Mouse (Mus musculus): ENCODE data around the gene Psma6. TPM values are rescaled to one million over a fixed set of nuclear protein-coding genes. Genes with fewer than 3 reads are reported as not detected.
A peak's percentile ranks its signal among the peaks of the same experiment; 100 is the strongest.

Psma6 gene
- polyA plus RNA-seq, 1 experiment: 20.1 TPM

- TF ChIP-seq POLR2A (IDR thresholded peaks at IDR 0.05; ENCODE audit: low read depth, low read length): no peak
- no peak for TF ChIP-seq CTCF (IDR thresholded peaks at IDR 0.05; ENCODE audit: extremely low read depth, insufficient read depth, insufficient read length, insufficient replicate concordance)
- Histone ChIP-seq H3K36me3 (ENCODE audit: control insufficient read depth, insufficient read depth, low read length) (no peaks in the 10 kb centered on the region), H3K4me3 (ENCODE audit: extremely low read depth, insufficient read depth, insufficient read length) (no peak overlapping the region), H3K27ac (ENCODE audit: insufficient read depth, low read length) (no peak overlapping the region), H3K27me3 (ENCODE audit: control insufficient read depth, insufficient read depth, low read length) (no peaks in the 10 kb centered on the region), H3K4me1 (ENCODE audit: control insufficient read depth, insufficient read depth, insufficient read length) (peaks cover 15% of the 10 kb centered on the region; the same call in 1 of the 2 replicates)
- WGBS: 67% methylated on average over 4 of the region's 4 CpGs
- DNase-seq (ENCODE audit: low read depth in 1 of 2, low spot score in 2 of 2): no peak
These were observed 76.9 kb downstream of the Psma6 start for GRCm38 (mm10) chr12:55460900-55461299.

- Histone ChIP-seq H3K4me1 (ENCODE audit: control insufficient read depth, insufficient read depth, insufficient read length) (peaks cover 22% of the 10 kb centered on the region; the same call in 1 of the 2 replicates), H3K27me3 (ENCODE audit: control insufficient read depth, insufficient read depth, low read length) (no peaks in the 10 kb centered on the region), H3K36me3 (ENCODE audit: control insufficient read depth, insufficient read depth, low read length) (no peaks in the 10 kb centered on the region), H3K27ac (ENCODE audit: insufficient read depth, low read length) (no peak overlapping the region), H3K4me3 (ENCODE audit: extremely low read depth, insufficient read depth, insufficient read length) (no peak overlapping the region)
- 84% methylated on average over 6 of the region's 6 CpGs for WGBS
- DNase-seq (ENCODE audit: low read depth in 1 of 2, low spot score in 2 of 2): no peak
- TF ChIP-seq POLR2A (IDR thresholded peaks at IDR 0.05; ENCODE audit: low read depth, low read length) (no peak), CTCF (IDR thresholded peaks at IDR 0.05; ENCODE audit: extremely low read depth, insufficient read depth, insufficient read length, insufficient replicate concordance) (no peak)
These were observed 77.7 kb downstream of the Psma6 start for GRCm38 (mm10) chr12:55461767-55462166.

DNA sequence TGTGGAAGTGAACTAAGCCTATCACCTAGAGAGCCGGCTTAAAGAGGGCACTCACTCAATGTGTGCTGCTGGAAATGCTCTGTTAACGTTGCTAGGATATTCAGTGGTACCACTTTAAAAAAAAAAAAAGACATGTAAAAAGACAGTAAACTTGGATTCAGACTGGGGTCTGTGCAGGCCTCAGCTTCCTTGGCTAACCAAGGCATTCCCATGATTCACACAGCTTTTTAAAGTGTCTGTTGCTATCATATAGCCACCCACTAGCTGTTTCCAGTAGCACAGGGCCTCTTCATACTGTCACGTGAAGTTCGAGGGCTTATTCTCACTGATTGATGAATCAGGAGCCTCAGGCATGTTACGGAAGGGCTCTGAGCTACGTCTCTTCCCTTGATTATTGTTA, 78.4 kb downstream of the Psma6 start:
- no peaks in the 10 kb centered on the region for H3K36me3 ChIP-seq (ENCODE audit: control insufficient read depth, insufficient read depth, low read length)
- TF ChIP-seq CTCF (IDR thresholded peaks at IDR 0.05; ENCODE audit: extremely low read depth, insufficient read depth, insufficient read length, insufficient replicate concordance) (no peak), POLR2A (IDR thresholded peaks at IDR 0.05; ENCODE audit: low read depth, low read length) (no peak)
- no peak overlapping the region for H3K4me3 ChIP-seq (ENCODE audit: extremely low read depth, insufficient read depth, insufficient read length)
- no peaks in the 10 kb centered on the region for H3K27me3 ChIP-seq (ENCODE audit: control insufficient read depth, insufficient read depth, low read length)
- H3K27ac ChIP-seq (ENCODE audit: insufficient read depth, low read length): no peak overlapping the region
- H3K4me1 ChIP-seq (ENCODE audit: control insufficient read depth, insufficient read depth, insufficient read length): peaks cover 23% of the 10 kb centered on the region; the same call in 1 of the 2 replicates
- 87% methylated on average over 6 of the region's 6 CpGs for WGBS
- no peak for DNase-seq (ENCODE audit: low read depth in 1 of 2, low spot score in 2 of 2)

- H3K27me3 ChIP-seq (ENCODE audit: control insufficient read depth, insufficient read depth, low read length): no peaks in the 10 kb centered on the region
- DNase-seq (ENCODE audit: low read depth in 1 of 2, low spot score in 2 of 2): no peak
- peaks cover 28% of the 10 kb centered on the region; the same call in 1 of the 2 replicates for H3K4me1 ChIP-seq (ENCODE audit: control insufficient read depth, insufficient read depth, insufficient read length)
- no peak overlapping the region for H3K4me3 ChIP-seq (ENCODE audit: extremely low read depth, insufficient read depth, insufficient read length)
- H3K27ac ChIP-seq (ENCODE audit: insufficient read depth, low read length): no peak overlapping the region
- H3K36me3 ChIP-seq (ENCODE audit: control insufficient read depth, insufficient read depth, low read length): no peaks in the 10 kb centered on the region
- 86% methylated on average over 5 of the region's 5 CpGs for WGBS
- TF ChIP-seq CTCF (IDR thresholded peaks at IDR 0.05; ENCODE audit: extremely low read depth, insufficient read depth, insufficient read length, insufficient replicate concordance) (no peak), POLR2A (IDR thresholded peaks at IDR 0.05; ENCODE audit: low read depth, low read length) (no peak)
These were observed 79.1 kb downstream of the Psma6 start for GRCm38 (mm10) chr12:55463087-55463486.

DNA sequence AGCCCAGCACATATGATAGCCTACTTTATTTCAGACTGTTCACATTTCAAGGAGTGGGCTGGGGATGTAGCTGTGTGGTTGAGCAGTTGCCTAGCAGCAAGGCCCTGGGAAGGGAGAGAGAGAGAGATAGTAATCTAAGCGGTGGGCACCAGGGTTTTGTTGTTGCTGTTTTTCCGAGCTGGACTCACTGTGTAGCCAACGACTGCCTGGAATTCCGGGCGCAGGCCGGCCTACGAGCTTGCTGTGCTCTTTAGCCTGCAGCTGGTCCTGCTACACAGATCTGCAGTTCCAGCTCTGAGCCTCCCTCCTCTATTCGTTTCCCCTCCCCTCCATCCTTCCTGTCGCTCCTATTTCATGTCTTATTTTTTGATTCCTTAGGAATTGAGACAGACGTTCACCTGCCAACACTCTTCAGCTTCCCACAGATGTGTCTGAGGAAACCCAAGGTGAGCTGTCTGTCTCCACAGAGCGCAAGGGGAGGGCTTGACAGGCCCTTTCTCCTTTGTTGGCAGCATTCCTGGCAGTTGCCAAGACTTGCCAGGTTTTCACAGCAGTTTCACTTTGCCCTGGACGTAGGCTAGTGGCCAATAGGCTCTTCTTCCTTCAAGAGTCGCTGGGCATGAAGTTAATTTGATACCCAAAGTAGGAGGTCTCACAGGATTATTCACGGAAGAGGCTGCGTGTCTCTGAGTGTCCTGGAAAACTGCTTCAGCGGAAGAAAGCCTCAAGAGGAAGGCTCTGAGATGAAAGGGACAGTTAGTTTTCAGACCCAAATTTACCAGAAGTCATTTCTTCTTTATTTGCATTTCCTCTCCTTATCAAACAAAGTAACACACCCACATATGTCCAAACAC, 80.2 kb downstream of the Psma6 start:
- H3K27ac ChIP-seq (ENCODE audit: insufficient read depth, low read length): peak overlapping the region; percentile 72; the same call in 1 of the 2 replicates
- no peak for DNase-seq (ENCODE audit: low read depth in 1 of 2, low spot score in 2 of 2)
- 55% methylated on average over 16 of the region's 16 CpGs for WGBS
- TF ChIP-seq CTCF (IDR thresholded peaks at IDR 0.05; ENCODE audit: extremely low read depth, insufficient read depth, insufficient read length, insufficient replicate concordance) (no peak), POLR2A (IDR thresholded peaks at IDR 0.05; ENCODE audit: low read depth, low read length) (no peak)
- no peaks in the 10 kb centered on the region for H3K27me3 ChIP-seq (ENCODE audit: control insufficient read depth, insufficient read depth, low read length)
- H3K36me3 ChIP-seq (ENCODE audit: control insufficient read depth, insufficient read depth, low read length): no peaks in the 10 kb centered on the region
- peaks cover 28% of the 10 kb centered on the region; the same call in 1 of the 2 replicates for H3K4me1 ChIP-seq (ENCODE audit: control insufficient read depth, insufficient read depth, insufficient read length)
- H3K4me3 ChIP-seq (ENCODE audit: extremely low read depth, insufficient read depth, insufficient read length): no peak overlapping the region; the same call in 1 of the 2 replicates

DNA sequence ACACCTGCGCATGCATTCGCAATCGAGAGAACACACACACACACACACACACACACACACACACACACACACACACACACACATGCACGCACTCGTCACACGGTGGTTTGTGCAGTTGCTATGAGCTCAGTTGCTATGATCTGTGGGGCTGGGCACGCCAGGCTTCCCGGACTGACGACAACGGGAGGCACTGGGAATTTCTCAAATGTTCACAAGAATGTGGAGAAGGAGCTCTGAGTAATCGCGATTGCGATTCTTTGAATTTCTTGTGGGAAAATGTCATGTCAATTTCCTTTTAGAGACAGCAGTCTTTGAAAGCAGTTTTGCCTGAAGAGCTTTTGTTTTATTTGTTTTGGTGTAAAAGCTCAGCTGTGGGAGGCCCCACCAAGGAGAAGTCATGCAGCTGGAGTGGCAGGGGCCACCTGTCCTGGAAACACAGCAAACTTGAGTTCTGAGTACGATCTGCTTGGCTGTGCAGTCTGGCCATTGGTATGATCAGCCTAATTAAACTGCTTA, 80.9 kb downstream of the Psma6 start:
- Histone ChIP-seq H3K4me1 (ENCODE audit: control insufficient read depth, insufficient read depth, insufficient read length) (peaks cover 28% of the 10 kb centered on the region; the same call in 1 of the 2 replicates), H3K27ac (ENCODE audit: insufficient read depth, low read length) (peak overlapping the region; percentile 72), H3K27me3 (ENCODE audit: control insufficient read depth, insufficient read depth, low read length) (no peaks in the 10 kb centered on the region), H3K4me3 (ENCODE audit: extremely low read depth, insufficient read depth, insufficient read length) (peak overlapping the region; percentile 58; the same call in 1 of the 2 replicates), H3K36me3 (ENCODE audit: control insufficient read depth, insufficient read depth, low read length) (no peaks in the 10 kb centered on the region)
- TF ChIP-seq CTCF (IDR thresholded peaks at IDR 0.05; ENCODE audit: extremely low read depth, insufficient read depth, insufficient read length, insufficient replicate concordance): no peak
- no peak for TF ChIP-seq POLR2A (IDR thresholded peaks at IDR 0.05; ENCODE audit: low read depth, low read length)
- WGBS: 14% methylated on average over 14 of the region's 14 CpGs
- peak in 1 of 2 experiments; percentile 26 for DNase-seq (ENCODE audit: low read depth in 1 of 2, low spot score in 2 of 2)

All from spleen, adult 2 months (tissue).